Mouse (Mus musculus): ENCODE data around the gene Hoxa10. TPM values are rescaled to one million over a fixed set of nuclear protein-coding genes. Genes with fewer than 3 reads are reported as not detected.

The Hoxa10 gene
- polyA plus RNA-seq, 1 experiment from 2014 or later = 7.8 TPM

DNA sequence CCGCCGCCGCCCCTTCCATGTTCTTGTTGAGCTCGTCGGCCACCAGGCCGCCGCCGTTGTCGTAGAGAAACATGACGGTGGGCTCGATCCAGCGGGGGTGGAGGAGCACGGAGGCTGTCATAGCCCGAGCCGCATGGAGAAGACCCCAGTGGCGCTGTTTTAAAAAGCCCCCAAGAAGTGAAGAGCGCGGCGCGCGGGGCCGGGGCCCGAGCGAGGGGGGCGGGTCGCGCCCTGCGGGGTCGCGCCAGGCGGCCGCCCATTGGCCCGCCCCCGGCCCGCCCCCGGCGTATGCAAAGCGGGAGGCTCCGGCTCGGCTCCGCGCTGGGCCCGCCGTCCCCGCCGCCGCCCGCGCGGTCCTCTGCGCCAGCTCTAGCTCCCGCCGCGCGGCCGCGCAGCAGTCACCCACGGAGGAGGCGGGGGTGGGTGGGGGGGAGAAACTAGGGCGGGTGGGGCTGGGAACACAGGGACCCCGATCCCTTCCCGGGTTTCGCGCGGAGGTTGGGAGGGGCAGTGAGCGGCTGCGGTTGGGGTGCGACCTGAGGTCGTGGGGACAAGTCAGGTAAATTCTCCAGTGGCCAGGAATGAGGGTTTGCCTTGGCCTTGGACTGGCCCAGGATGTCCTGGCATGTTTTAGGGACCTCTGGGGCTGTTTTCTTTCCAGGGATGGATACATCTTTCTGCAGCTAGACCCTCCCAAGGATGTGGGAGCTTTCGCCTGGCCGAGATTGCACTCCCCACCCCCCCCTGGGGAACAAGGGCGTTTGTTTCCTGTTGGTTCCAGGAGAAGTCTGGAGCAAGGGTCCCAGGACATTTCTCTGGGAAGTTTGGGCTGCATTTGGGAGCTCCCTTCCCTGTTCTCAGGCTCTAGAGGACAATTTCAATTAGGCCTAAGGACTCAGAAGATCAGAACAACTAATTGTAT, 20.3 kb upstream of the Hoxa10 start, which contains the start of gene Hoxa13:
Gene Hoxa13, minus strand, starts transcription at position 227 of the 922 bp plus-strand sequence.
- peak; percentile 31; the same call in 1 of the 2 replicates for ATAC-seq
- Histone ChIP-seq H3K9me3 (ENCODE audit: control insufficient read depth) (no peaks in the 10 kb centered on the region), H3K27me3 (replicated peaks; ENCODE audit: control insufficient read depth, insufficient read depth, low read length) (peaks cover 86% of the 10 kb centered on the region), H3K4me1 (replicated peaks; ENCODE audit: control insufficient read depth, insufficient read depth, low read length) (no peaks in the 10 kb centered on the region), H3K36me3 (ENCODE audit: control insufficient read depth, insufficient read depth) (no peaks in the 10 kb centered on the region), H3K27ac (ENCODE audit: low read depth, low read length) (no peak within 1 kb of the TSS), H3K4me3 (ENCODE audit: low read depth, low read length) (peak within 1 kb of the TSS; percentile 45), H3K9ac (ENCODE audit: low read depth, low read length) (peak within 1 kb of the TSS; percentile 31), H3K4me2 (replicated peaks; ENCODE audit: low read depth) (peak within 1 kb of the TSS; percentile 73)
- TF ChIP-seq CTCF (IDR thresholded peaks at IDR 0.05; ENCODE audit: low read depth) = no peak
- WGBS = 1% methylated on average over 35 of the region's 72 CpGs

DNA sequence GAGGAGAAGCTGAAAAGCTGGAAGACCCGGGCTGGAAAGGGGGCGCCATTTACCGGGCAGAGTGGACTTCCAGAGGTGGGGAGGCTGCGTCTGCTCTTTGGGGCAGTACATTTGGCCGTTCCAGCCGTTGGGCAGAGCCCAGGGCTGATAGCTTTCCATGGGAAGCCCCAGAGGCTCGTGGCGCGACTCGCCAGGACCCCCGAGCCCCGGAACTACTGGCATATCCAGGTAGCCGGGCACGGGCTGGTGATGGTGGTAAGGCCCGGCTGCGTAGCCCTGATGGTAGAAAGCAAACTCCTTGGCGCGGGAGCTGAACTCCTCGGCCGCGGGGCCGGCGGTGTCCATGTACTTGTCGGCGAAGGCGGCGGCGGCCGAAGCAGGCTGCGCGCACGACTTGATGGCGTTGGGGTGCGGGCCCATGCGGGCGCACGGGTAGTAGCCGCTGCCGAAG, 19.2 kb upstream of the Hoxa10 start:
- no peak for ATAC-seq
- TF ChIP-seq CTCF (IDR thresholded peaks at IDR 0.05; ENCODE audit: low read depth) = no peak
- Histone ChIP-seq H3K4me3 (ENCODE audit: low read depth, low read length) (peak overlapping the region; percentile 45), H3K4me1 (replicated peaks; ENCODE audit: control insufficient read depth, insufficient read depth, low read length) (no peaks in the 10 kb centered on the region), H3K4me2 (replicated peaks; ENCODE audit: low read depth) (peak overlapping the region; percentile 73), H3K27me3 (replicated peaks; ENCODE audit: control insufficient read depth, insufficient read depth, low read length) (peaks cover 86% of the 10 kb centered on the region), H3K36me3 (ENCODE audit: control insufficient read depth, insufficient read depth) (no peaks in the 10 kb centered on the region), H3K27ac (ENCODE audit: low read depth, low read length) (no peak overlapping the region), H3K9me3 (ENCODE audit: control insufficient read depth) (no peaks in the 10 kb centered on the region), H3K9ac (ENCODE audit: low read depth, low read length) (peak overlapping the region; percentile 31; the same call in 1 of the 2 replicates)
- WGBS = under 1% methylated on average over 33 of the region's 39 CpGs

DNA sequence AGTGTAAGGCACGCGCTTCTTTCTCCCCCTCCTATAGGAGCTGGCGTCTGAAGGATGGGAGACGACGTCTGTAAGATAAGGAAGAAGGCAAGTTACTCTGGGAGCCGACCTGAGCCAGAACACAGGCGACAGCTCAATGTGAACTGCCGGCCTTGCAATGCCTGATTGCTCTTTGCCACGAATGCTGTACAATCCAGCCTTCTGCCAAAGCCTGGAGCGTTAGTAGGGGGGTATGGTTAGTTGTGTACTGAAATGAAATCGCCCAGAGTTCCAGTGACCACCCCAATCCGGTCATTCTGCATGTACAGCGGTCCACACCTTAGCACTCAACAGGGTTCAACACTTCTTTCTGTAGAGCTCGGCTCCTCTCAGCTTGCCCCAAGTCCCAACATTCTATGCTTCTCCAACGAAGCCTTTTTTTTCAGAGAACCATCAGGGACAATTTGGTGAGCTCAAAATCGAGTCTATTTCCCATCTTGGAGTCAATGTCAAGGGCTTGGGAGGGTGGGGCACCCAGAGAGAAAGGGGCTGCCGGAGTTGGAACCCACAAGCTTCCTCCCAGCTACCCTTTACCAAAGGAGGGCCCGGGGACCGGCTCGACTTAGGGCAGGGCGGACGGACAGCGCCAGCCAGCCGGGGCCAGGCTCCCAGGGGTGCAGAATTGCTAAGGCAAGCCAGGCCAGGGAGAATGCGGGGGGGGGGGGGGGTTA, 18.6 kb upstream of the Hoxa10 start:
- 2% methylated on average over 24 of the region's 25 CpGs for WGBS
- Histone ChIP-seq H3K27ac (ENCODE audit: low read depth, low read length) (no peak overlapping the region), H3K4me3 (ENCODE audit: low read depth, low read length) (peak overlapping the region; percentile 45), H3K27me3 (replicated peaks; ENCODE audit: control insufficient read depth, insufficient read depth, low read length) (peaks cover 85% of the 10 kb centered on the region), H3K4me1 (replicated peaks; ENCODE audit: control insufficient read depth, insufficient read depth, low read length) (no peaks in the 10 kb centered on the region), H3K4me2 (replicated peaks; ENCODE audit: low read depth) (no peak overlapping the region), H3K9ac (ENCODE audit: low read depth, low read length) (peak overlapping the region; percentile 31; the same call in 1 of the 2 replicates), H3K36me3 (ENCODE audit: control insufficient read depth, insufficient read depth) (no peaks in the 10 kb centered on the region), H3K9me3 (ENCODE audit: control insufficient read depth) (no peaks in the 10 kb centered on the region)
- no peak for TF ChIP-seq CTCF (IDR thresholded peaks at IDR 0.05; ENCODE audit: low read depth)
- no peak for ATAC-seq

DNA sequence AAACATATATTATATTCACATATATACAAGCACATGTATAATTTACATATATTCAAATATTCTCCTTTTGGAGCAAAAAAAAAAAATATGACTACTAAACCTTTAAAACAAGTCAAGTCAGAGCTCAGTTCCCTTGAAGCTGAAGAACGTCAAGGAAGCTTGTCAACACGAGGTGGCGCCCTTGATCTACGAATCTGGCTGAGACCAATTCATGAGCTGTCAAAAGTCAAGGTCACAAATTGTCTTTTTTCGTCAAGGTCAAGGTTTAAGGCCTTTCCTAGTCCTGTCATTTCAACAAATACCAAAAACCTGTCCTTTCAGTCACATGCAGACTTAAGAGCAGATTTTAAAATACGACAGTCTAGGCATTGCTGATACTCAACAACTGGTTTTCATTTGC, 16.3 kb upstream of the Hoxa10 start:
- peaks cover 86% of the 10 kb centered on the region for H3K27me3 ChIP-seq (replicated peaks; ENCODE audit: control insufficient read depth, insufficient read depth, low read length)
- 4% methylated on average over 6 of the region's 6 CpGs for WGBS
- H3K9me3 ChIP-seq (ENCODE audit: control insufficient read depth) = no peaks in the 10 kb centered on the region
- H3K27ac ChIP-seq (ENCODE audit: low read depth, low read length) = no peak overlapping the region
- H3K9ac ChIP-seq (ENCODE audit: low read depth, low read length) = no peak overlapping the region
- H3K36me3 ChIP-seq (ENCODE audit: control insufficient read depth, insufficient read depth) = no peaks in the 10 kb centered on the region
- H3K4me2 ChIP-seq (replicated peaks; ENCODE audit: low read depth) = no peak overlapping the region
- H3K4me1 ChIP-seq (replicated peaks; ENCODE audit: control insufficient read depth, insufficient read depth, low read length) = no peaks in the 10 kb centered on the region
- no peak for ATAC-seq
- TF ChIP-seq CTCF (IDR thresholded peaks at IDR 0.05; ENCODE audit: low read depth) = peak; percentile 87
- no peak overlapping the region for H3K4me3 ChIP-seq (ENCODE audit: low read depth, low read length)

DNA sequence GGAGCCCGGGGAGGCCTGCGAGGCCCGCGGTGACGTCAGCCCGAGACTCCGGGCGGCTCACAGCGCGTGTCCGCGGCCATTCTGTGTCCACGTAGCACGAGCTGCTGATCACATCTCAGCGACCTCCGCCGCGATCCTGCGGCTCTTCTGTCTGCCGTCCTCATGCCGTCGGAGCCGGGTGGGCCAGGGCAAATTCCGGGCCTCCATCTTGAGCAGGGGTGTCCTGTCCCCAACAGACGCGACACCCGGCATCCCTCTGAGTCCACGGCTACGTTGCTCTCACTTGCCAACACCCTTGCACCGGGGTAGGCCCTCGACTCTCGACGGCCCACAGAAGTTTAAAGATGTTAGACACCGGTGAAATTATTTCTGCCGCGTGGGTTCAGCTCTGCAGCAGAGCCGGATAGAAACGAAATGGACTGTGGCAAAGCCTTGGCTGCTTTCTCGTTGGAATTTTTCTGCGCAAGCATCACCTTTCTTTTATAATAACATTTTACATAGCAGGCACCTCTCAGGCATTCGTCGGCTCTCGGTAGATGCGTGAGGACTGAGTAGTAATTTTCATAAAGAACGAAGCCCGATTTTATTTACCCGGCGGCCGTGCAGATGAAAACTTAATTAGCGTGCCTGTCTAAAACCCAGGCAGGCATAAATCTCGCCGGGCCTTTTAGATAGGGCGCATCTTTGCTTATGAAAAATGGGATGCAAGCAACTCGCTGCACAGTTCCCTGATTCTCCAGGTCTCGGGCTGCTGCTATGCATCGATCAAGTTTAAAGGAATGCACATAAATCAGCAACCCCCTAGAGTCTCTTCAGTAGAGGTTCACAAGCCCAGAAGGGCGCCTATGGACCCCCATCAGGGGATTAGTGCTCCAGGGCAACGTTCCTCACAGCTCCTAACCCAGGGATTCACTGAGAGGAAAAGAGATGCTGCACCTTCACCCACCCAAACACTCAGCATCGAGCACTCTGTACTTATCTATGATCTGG, 13.2 kb upstream of the Hoxa10 start:
- peak overlapping the region; percentile 3; the same call in 1 of the 2 replicates for H3K4me3 ChIP-seq (ENCODE audit: low read depth, low read length)
- no peak for TF ChIP-seq CTCF (IDR thresholded peaks at IDR 0.05; ENCODE audit: low read depth)
- H3K9ac ChIP-seq (ENCODE audit: low read depth, low read length) = no peak overlapping the region
- no peaks in the 10 kb centered on the region for H3K36me3 ChIP-seq (ENCODE audit: control insufficient read depth, insufficient read depth)
- H3K4me1 ChIP-seq (replicated peaks; ENCODE audit: control insufficient read depth, insufficient read depth, low read length) = no peaks in the 10 kb centered on the region
- peaks cover 93% of the 10 kb centered on the region for H3K27me3 ChIP-seq (replicated peaks; ENCODE audit: control insufficient read depth, insufficient read depth, low read length)
- H3K27ac ChIP-seq (ENCODE audit: low read depth, low read length) = no peak overlapping the region
- H3K9me3 ChIP-seq (ENCODE audit: control insufficient read depth) = no peaks in the 10 kb centered on the region
- ATAC-seq = 0 out of 2 replicates have a peak, but pooled peaks have one; percentile 16
- H3K4me2 ChIP-seq (replicated peaks; ENCODE audit: low read depth) = peak overlapping the region; percentile 28
- WGBS = 2% methylated on average over 59 of the region's 59 CpGs

All from intestine, postnatal 0 days (tissue).